Mouse (Mus musculus) liver, embryonic 11.5 days (tissue): ENCODE data around the gene Ndufs7. TPM values are rescaled to one million over a fixed set of nuclear protein-coding genes. Genes with fewer than 3 reads are reported as not detected.

Experiments used
- ATAC-seq: fragments of 200-750 bp; cut with Nextera tagmentation; replicated peaks from 2 replicates; pipeline ENCODE4 v1.8.0; 2017; ENCODE audit warnings: moderate number of reproducible peaks, mild to moderate bottlenecking, moderate TSS enrichment, moderate library complexity; ENCODE audit not compliant: low FRiP score
- DNase-seq: peaks from one replicate; pipeline ENCODE4 v3.0.0-alpha.2; 2017; ENCODE audit warnings: low spot score
- H3K27ac ChIP-seq: fragments of 300-500 bp; sonication (generic); 2 replicates; pipeline ENCODE4 v1.5.1; 2014; ENCODE audit warnings: mild to moderate bottlenecking, low read depth, low read length, control low read depth
- H3K27me3 ChIP-seq: fragments of 300-500 bp; sonication (generic); replicated peaks from 2 replicates; pipeline ENCODE4 v1.6.1; 2014; ENCODE audit warnings: low read length, mixed read lengths; ENCODE audit not compliant: control insufficient read depth, insufficient read depth
- H3K36me3 ChIP-seq: fragments of 300-500 bp; sonication (generic); 2 replicates; pipeline ENCODE4 v1.6.1; 2014; ENCODE audit warnings: mild to moderate bottlenecking, low read length, moderate library complexity, mixed read lengths; ENCODE audit not compliant: control insufficient read depth, insufficient read depth
- H3K4me1 ChIP-seq: fragments of 300-500 bp; sonication (generic); replicated peaks from 2 replicates; pipeline ENCODE4 v1.6.1; 2014; ENCODE audit warnings: low read length, mixed read lengths; ENCODE audit not compliant: control insufficient read depth, insufficient read depth
- H3K4me2 ChIP-seq: fragments of 300-500 bp; sonication (generic); 2 replicates; pipeline ENCODE4 v1.6.1; 2014; ENCODE audit warnings: mild to moderate bottlenecking, control low read depth, moderate library complexity
- H3K4me3 ChIP-seq: fragments of 300-500 bp; sonication (generic); 2 replicates; pipeline ENCODE4 v1.5.1; 2014; ENCODE audit warnings: low read depth, low read length, control low read depth
- H3K9ac ChIP-seq: fragments of 300-500 bp; sonication (generic); 2 replicates; pipeline ENCODE4 v1.6.1; 2014; ENCODE audit warnings: low read depth, low read length, control low read depth
- H3K9me3 ChIP-seq: fragments of 300-500 bp; sonication (generic); 2 replicates; pipeline ENCODE4 v1.6.1; 2016; ENCODE audit warnings: low read length, inconsistent platforms, mixed read lengths; ENCODE audit not compliant: control insufficient read depth
- WGBS: fragments of 180-500 bp; shearing (Covaris S2); extraction: QIAGEN DNeasy Blood & Tissue Kit; methylation state at CpG from one replicate; pipeline ENCODE4 v1.1.7; 2014; 5-methylcytosine and 5-hydroxymethylcytosine counted together
- polyA plus RNA-seq: library from polyadenylated mRNA; unstranded; fragments of >200 nt; fragmentation: Nextera tagmentation; extraction: Ambion mirVana; gene quantifications from 2 replicates; pipeline ENCODE4 v1.2.1, GENCODE M21; 2014

The Ndufs7 gene
- polyA plus RNA-seq, 1 experiment from 2014 or later: 427 TPM

GRCm38 (mm10) chr10:80298571-80299281, 49.8 kb downstream of the Ndufs7 start:
- ATAC-seq: no peak
- H3K4me3 ChIP-seq: no peak overlapping the region
- H3K4me2 ChIP-seq: no peak overlapping the region

GRCm38 (mm10) chr10:80299301-80299700, 50.4 kb downstream of the Ndufs7 start:
- WGBS: 23% methylated on average over 15 of the region's 15 CpGs
- ATAC-seq (no peak), DNase-seq (no peak)
- no peak overlapping the region for H3K4me3 ChIP-seq
- H3K9me3 ChIP-seq: no peaks in the 10 kb centered on the region
- peaks cover 5% of the 10 kb centered on the region for H3K36me3 ChIP-seq
- no peak overlapping the region for H3K4me2 ChIP-seq
- no peak overlapping the region for H3K27ac ChIP-seq
- H3K9ac ChIP-seq: no peak overlapping the region
- H3K27me3 ChIP-seq: peaks cover 61% of the 10 kb centered on the region
- peaks cover 14% of the 10 kb centered on the region for H3K4me1 ChIP-seq

More at GRCm38 (mm10) chr10:80298571-80299281, 49.8 kb downstream of the Ndufs7 start:
- no peak for DNase-seq
- Histone ChIP-seq H3K4me1 (peaks cover 20% of the 10 kb centered on the region), H3K27me3 (peaks cover 58% of the 10 kb centered on the region), H3K9ac (no peak overlapping the region), H3K27ac (no peak overlapping the region), H3K36me3 (peaks cover 11% of the 10 kb centered on the region), H3K9me3 (no peaks in the 10 kb centered on the region)
- WGBS: 7% methylated on average over 26 of the region's 26 CpGs

GRCm38 (mm10) chr10:80299824-80300223, 50.9 kb downstream of the Ndufs7 start:
- no peak for DNase-seq

GRCm38 (mm10) chr10:80300672-80301181, 51.8 kb downstream of the Ndufs7 start:
- WGBS: 28% methylated on average over 11 of the region's 11 CpGs
- no peak overlapping the region for H3K9ac ChIP-seq

More at GRCm38 (mm10) chr10:80299824-80300223, 50.9 kb downstream of the Ndufs7 start:
- peaks cover 66% of the 10 kb centered on the region for H3K27me3 ChIP-seq
- peaks cover 10% of the 10 kb centered on the region for H3K4me1 ChIP-seq
- H3K36me3 ChIP-seq: no peaks in the 10 kb centered on the region
- ATAC-seq: no peak
- H3K4me3 ChIP-seq: no peak overlapping the region
- H3K9me3 ChIP-seq: no peaks in the 10 kb centered on the region
- H3K4me2 ChIP-seq: no peak overlapping the region
- no peak overlapping the region for H3K9ac ChIP-seq
- H3K27ac ChIP-seq: no peak overlapping the region
- 48% methylated on average over 10 of the region's 10 CpGs for WGBS

GRCm38 (mm10) chr10:80301256-80302081, 52.5 kb downstream of the Ndufs7 start:
- no peak for DNase-seq
- WGBS: 78% methylated on average over 10 of the region's 10 CpGs
- H3K9me3 ChIP-seq: no peaks in the 10 kb centered on the region
- no peak overlapping the region for H3K4me3 ChIP-seq
- peaks cover 3% of the 10 kb centered on the region; the same call in 1 of the 2 replicates for H3K4me1 ChIP-seq
- no peaks in the 10 kb centered on the region for H3K36me3 ChIP-seq
- peaks cover 83% of the 10 kb centered on the region for H3K27me3 ChIP-seq
- H3K27ac ChIP-seq: no peak overlapping the region
- ATAC-seq: no peak
- H3K9ac ChIP-seq: no peak overlapping the region
- no peak overlapping the region for H3K4me2 ChIP-seq

More at GRCm38 (mm10) chr10:80300672-80301181, 51.8 kb downstream of the Ndufs7 start:
- H3K4me3 ChIP-seq: no peak overlapping the region
- peaks cover 75% of the 10 kb centered on the region for H3K27me3 ChIP-seq
- DNase-seq (no peak), ATAC-seq (no peak)
- H3K9me3 ChIP-seq: no peaks in the 10 kb centered on the region
- no peak overlapping the region for H3K27ac ChIP-seq
- H3K4me1 ChIP-seq: peaks cover 6% of the 10 kb centered on the region
- H3K36me3 ChIP-seq: no peaks in the 10 kb centered on the region
- no peak overlapping the region for H3K4me2 ChIP-seq

- peaks cover 3% of the 10 kb centered on the region; the same call in 1 of the 2 replicates for H3K4me1 ChIP-seq
- no peak overlapping the region for H3K4me2 ChIP-seq
- ATAC-seq (no peak), DNase-seq (no peak)
- no peaks in the 10 kb centered on the region for H3K9me3 ChIP-seq
- 58% methylated on average over 5 of the region's 5 CpGs for WGBS
- peaks cover 88% of the 10 kb centered on the region for H3K27me3 ChIP-seq
- H3K9ac ChIP-seq: no peak overlapping the region
- H3K36me3 ChIP-seq: no peaks in the 10 kb centered on the region
- no peak overlapping the region for H3K27ac ChIP-seq
- no peak overlapping the region for H3K4me3 ChIP-seq
Observed at GRCm38 (mm10) chr10:80302082-80302355, 53.1 kb downstream of the Ndufs7 start.

- peaks cover 3% of the 10 kb centered on the region; the same call in 1 of the 2 replicates for H3K4me1 ChIP-seq
- H3K36me3 ChIP-seq: no peaks in the 10 kb centered on the region
- H3K9me3 ChIP-seq: no peaks in the 10 kb centered on the region
- no peak for ATAC-seq
- no peak overlapping the region for H3K4me2 ChIP-seq
- no peak overlapping the region for H3K9ac ChIP-seq
- no peak for DNase-seq
- no peak overlapping the region for H3K27ac ChIP-seq
- no peak overlapping the region for H3K4me3 ChIP-seq
- H3K27me3 ChIP-seq: peaks cover 91% of the 10 kb centered on the region
- WGBS: 26% methylated on average over 9 of the region's 9 CpGs
Observed at GRCm38 (mm10) chr10:80302471-80302881, 53.6 kb downstream of the Ndufs7 start.

- H3K36me3 ChIP-seq: no peaks in the 10 kb centered on the region
- H3K27me3 ChIP-seq: peaks cover 80% of the 10 kb centered on the region
- H3K4me1 ChIP-seq: peaks cover 3% of the 10 kb centered on the region; the same call in 1 of the 2 replicates
- peak; percentile 27; the same call in 1 of the 2 replicates for ATAC-seq
- no peaks in the 10 kb centered on the region for H3K9me3 ChIP-seq
- no peak for DNase-seq
- no peak overlapping the region for H3K27ac ChIP-seq
- H3K9ac ChIP-seq: no peak overlapping the region
- WGBS: 12% methylated on average over 12 of the region's 12 CpGs
- peak overlapping the region; percentile 70 for H3K4me2 ChIP-seq
- H3K4me3 ChIP-seq: peak overlapping the region; percentile 37
Observed at GRCm38 (mm10) chr10:80304458-80304857, 55.5 kb downstream of the Ndufs7 start.
